Mouse (Mus musculus) kidney, postnatal 4 days (tissue): ENCODE results near the gene Nfkbia.

Experiments used
- DNase-seq, 2 experiments: peaks; one replicate each; pipeline ENCODE4 v3.0.0; 2021; ENCODE audit warnings: mixed read lengths in 2 of 2

Gene Nfkbia

GRCm38 (mm10) chr12:55440416-55440815, 52.0 kb downstream of the Nfkbia start:
- no peak for DNase-seq
